Comparison of ENCODE assay signal across 38 mouse cellular contexts in genomic region chr16:3727980-3728720, GRCm38 (mm10). TPM values are rescaled to one million over a fixed set of nuclear protein-coding genes. Genes with fewer than 3 reads are reported as not detected.
"Had no signal": no experiment of that assay in that cellular context is flagged by ENCODE, and none has a peak within 500 bp of the region (broad histone marks: within the 10 kb centered on the region; RNA-seq: fewer than 3 reads in every experiment).

No protein-coding gene starts in this region.

- H3K4me1 ChIP-seq: heart, embryonic 10.5 days; heart, embryonic 12.5 days; hindbrain, embryonic 10.5 days; hindbrain, embryonic 12.5 days; intestine, embryonic 15.5 days; kidney, embryonic 15.5 days; limb, embryonic 13.5 days; limb, embryonic 15.5 days; liver, embryonic 12.5 days had no signal

- H3K9me3 ChIP-seq: heart, embryonic 10.5 days; heart, embryonic 12.5 days; hindbrain, embryonic 10.5 days; hindbrain, embryonic 12.5 days; intestine, embryonic 15.5 days; kidney, embryonic 15.5 days; limb, embryonic 13.5 days; limb, embryonic 15.5 days; liver, embryonic 12.5 days had no signal

- H3K27ac ChIP-seq: heart, embryonic 10.5 days; hindbrain, embryonic 10.5 days; hindbrain, embryonic 12.5 days; hindbrain, embryonic 14.5 days; intestine, embryonic 15.5 days; kidney, embryonic 15.5 days; kidney, postnatal 0 days; limb, embryonic 13.5 days; limb, embryonic 15.5 days; liver, embryonic 12.5 days; liver, embryonic 14.5 days had no signal

- DNase-seq: gastrocnemius, postnatal 10 days; gastrocnemius, postnatal 25 days; heart, adult 18-20 months; heart, postnatal 10 days; heart, postnatal 4 days; kidney, adult 18-20 months; kidney, adult 8-10 months; kidney, postnatal 14 days; kidney, postnatal 36 days; layer of hippocampus, adult 9-11 months; left cerebral cortex, postnatal 4 days had no signal

- H3K4me2 ChIP-seq: heart, embryonic 12.5 days; hindbrain, embryonic 12.5 days; hindbrain, embryonic 14.5 days; intestine, embryonic 15.5 days; kidney, embryonic 15.5 days; limb, embryonic 13.5 days; limb, embryonic 15.5 days; liver, embryonic 12.5 days had no signal

- H3K4me3 ChIP-seq: heart, embryonic 10.5 days; heart, embryonic 12.5 days; hindbrain, embryonic 10.5 days; hindbrain, embryonic 12.5 days; intestine, embryonic 15.5 days; kidney, embryonic 15.5 days; limb, embryonic 13.5 days; limb, embryonic 15.5 days; liver, embryonic 12.5 days had no signal

- H3K9ac ChIP-seq: heart, embryonic 12.5 days; hindbrain, embryonic 12.5 days; hindbrain, embryonic 14.5 days; intestine, embryonic 15.5 days; kidney, embryonic 15.5 days; limb, embryonic 13.5 days; limb, embryonic 15.5 days; liver, embryonic 12.5 days; liver, embryonic 14.5 days had no signal

- ATAC-seq: hindbrain, embryonic 16.5 days; inflammation-experienced regulatory T-cells, adult 6 months; intestine, embryonic 15.5 days; intestine, postnatal 0 days; liver, embryonic 12.5 days had no signal

- H3K27me3 ChIP-seq: heart, embryonic 12.5 days; hindbrain, embryonic 12.5 days; intestine, embryonic 15.5 days; kidney, embryonic 15.5 days; limb, embryonic 13.5 days; limb, embryonic 15.5 days; liver, embryonic 12.5 days had no signal

- H3K36me3 ChIP-seq: heart, embryonic 10.5 days; heart, embryonic 12.5 days; hindbrain, embryonic 10.5 days; hindbrain, embryonic 12.5 days; intestine, embryonic 15.5 days; kidney, embryonic 15.5 days; limb, embryonic 13.5 days; limb, embryonic 15.5 days; liver, embryonic 12.5 days had no signal

RNA-seq across cellular contexts. Expression of gene Mefv, which starts 10.3 kb away (rescaled TPM):
- total RNA-seq: gastrocnemius, adult 18-20 months; gastrocnemius, postnatal 10 days; gastrocnemius, postnatal 25 days; gastrocnemius, postnatal 4 days; heart, adult 8-10 months; heart, postnatal 10 days; heart, postnatal 25 days; heart, postnatal 4 days; layer of hippocampus, adult 18-20 months; layer of hippocampus, adult 8-10 months; layer of hippocampus, postnatal 25 days; left cerebral cortex, adult 8-10 months; left cerebral cortex, postnatal 10 days; left cerebral cortex, postnatal 25 days; left cerebral cortex, postnatal 4 days had no signal
- polyA plus RNA-seq: heart, embryonic 10.5 days; heart, embryonic 12.5 days; heart, embryonic 14.5 days; hindbrain, embryonic 10.5 days; hindbrain, embryonic 12.5 days; hindbrain, embryonic 14.5 days; hindbrain, embryonic 16.5 days; inflammation-experienced regulatory T-cells, adult 6 months; intestine, embryonic 15.5 days; kidney, postnatal 0 days; limb, embryonic 11.5 days; limb, embryonic 13.5 days had no signal
